Mouse (Mus musculus) intestine, embryonic 16.5 days (tissue): ENCODE data around the gene Eif3b. TPM values are rescaled to one million over a fixed set of nuclear protein-coding genes. Genes with fewer than 3 reads are reported as not detected.

ENCODE experiments used
- ATAC-seq: fragments of 200-750 bp; cut with Nextera tagmentation; 2 replicates; pipeline ENCODE4 v1.8.0; 2017; ENCODE audit warnings: moderate TSS enrichment, moderate library complexity
- H3K27ac ChIP-seq: fragments of 300-500 bp; sonication (generic); 2 replicates; pipeline ENCODE4 v1.5.1; 2014; ENCODE audit warnings: mild to moderate bottlenecking, low read length
- H3K27me3 ChIP-seq: fragments of 300-500 bp; sonication (generic); replicated peaks from 2 replicates; pipeline ENCODE4 v1.6.1; 2014; ENCODE audit warnings: low read length, control low read depth, mixed read lengths; ENCODE audit not compliant: control insufficient read depth, insufficient read depth
- H3K36me3 ChIP-seq: fragments of 300-500 bp; sonication (generic); 2 replicates; pipeline ENCODE4 v1.6.1; 2014; ENCODE audit warnings: low read length, control low read depth; ENCODE audit not compliant: control insufficient read depth, insufficient read depth
- H3K4me1 ChIP-seq: fragments of 300-500 bp; sonication (generic); 2 replicates; pipeline ENCODE4 v1.6.1; 2014; ENCODE audit warnings: low read length, control low read depth, mixed read lengths; ENCODE audit not compliant: control insufficient read depth, insufficient read depth
- H3K4me2 ChIP-seq: fragments of 300-500 bp; sonication (generic); 2 replicates; pipeline ENCODE4 v1.6.1; 2014; ENCODE audit warnings: low read depth, low read length, control low read depth
- H3K4me3 ChIP-seq: fragments of 300-500 bp; sonication (generic); 2 replicates; pipeline ENCODE4 v1.5.1; 2014; ENCODE audit warnings: mild to moderate bottlenecking, low read length
- H3K9ac ChIP-seq: fragments of 300-500 bp; sonication (generic); 2 replicates; pipeline ENCODE4 v1.6.1; 2014; ENCODE audit warnings: low read depth, low read length
- H3K9me3 ChIP-seq: fragments of 300-500 bp; sonication (generic); 2 replicates; pipeline ENCODE4 v1.6.1; 2016; ENCODE audit warnings: low read length, control low read depth; ENCODE audit not compliant: control insufficient read depth
- WGBS: fragments of 180-500 bp; shearing (Covaris S2); extraction: QIAGEN DNeasy Blood & Tissue Kit; methylation state at CpG from one replicate; pipeline ENCODE4 v1.1.7; 2014; 5-methylcytosine and 5-hydroxymethylcytosine counted together
- polyA plus RNA-seq: library from polyadenylated mRNA; unstranded; fragments of >200 nt; fragmentation: Nextera tagmentation; extraction: Ambion mirVana; gene quantifications from 2 replicates; pipeline ENCODE4 v1.2.1, GENCODE M21; 2015

Eif3b gene
- 85.2 and 89.0 TPM in 2 replicates for polyA plus RNA-seq

DNA sequence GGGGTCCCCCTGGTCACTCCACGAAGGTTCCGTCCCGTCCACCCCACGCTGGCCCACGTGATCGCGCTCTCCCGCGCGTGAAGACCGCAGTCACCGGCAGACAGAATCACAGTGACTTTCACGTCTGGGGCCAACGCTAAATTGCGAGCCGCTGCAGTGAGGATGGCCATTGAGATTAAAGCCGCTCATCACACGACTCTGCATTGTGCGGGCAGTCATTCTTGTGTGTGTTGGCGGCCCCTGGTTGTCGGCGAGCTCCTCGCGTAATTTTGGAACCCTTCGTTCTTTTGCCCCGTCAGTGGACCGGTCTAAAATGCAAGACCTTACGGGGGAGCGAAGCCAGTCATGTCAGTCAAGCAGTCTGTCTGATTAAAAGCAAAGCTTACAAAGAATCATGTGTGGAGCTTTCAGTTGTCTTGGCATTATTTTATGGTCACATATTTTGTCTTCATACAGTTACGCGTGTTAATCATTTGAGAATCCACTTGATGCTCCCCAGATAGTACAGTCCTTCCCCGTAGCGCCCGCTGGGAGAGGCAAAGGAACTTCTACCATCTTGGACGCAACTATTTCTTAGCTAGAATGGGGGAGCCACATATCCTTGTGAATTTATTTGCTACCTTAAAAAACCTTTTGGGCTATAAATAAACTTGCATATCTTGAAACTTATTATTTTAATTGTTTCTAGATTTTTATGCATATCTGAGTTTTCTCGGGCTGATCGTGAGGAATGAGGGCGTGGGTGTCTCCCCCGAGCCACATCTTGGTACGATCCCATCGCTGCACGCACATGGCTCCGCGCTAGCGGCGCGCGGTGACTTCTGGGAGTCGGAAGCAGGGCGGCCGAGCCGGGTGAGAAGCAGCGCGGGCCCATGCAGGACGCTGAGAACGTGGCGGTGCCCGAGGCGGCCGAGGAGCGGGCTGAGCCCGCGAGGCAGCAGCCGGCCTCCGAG lies at the start of gene Eif3b:
Gene Eif3b, plus strand, starts transcription at position 840 of the 953 bp plus-strand sequence.
- H3K9ac ChIP-seq: peak within 1 kb of the TSS; percentile 94
- H3K27me3 ChIP-seq: no peaks in the 10 kb centered on the region
- no peaks in the 10 kb centered on the region for H3K9me3 ChIP-seq
- H3K27ac ChIP-seq: peak within 1 kb of the TSS; percentile 97
- H3K4me2 ChIP-seq: peak within 1 kb of the TSS; percentile 72
- peak; percentile 95 for ATAC-seq
- H3K4me3 ChIP-seq: peak within 1 kb of the TSS; percentile 72
- H3K4me1 ChIP-seq: peaks cover 15% of the 10 kb centered on the region
- no peaks in the 10 kb centered on the region; the same call in 1 of the 2 replicates for H3K36me3 ChIP-seq
- WGBS: under 1% methylated on average over 65 of the region's 65 CpGs

DNA sequence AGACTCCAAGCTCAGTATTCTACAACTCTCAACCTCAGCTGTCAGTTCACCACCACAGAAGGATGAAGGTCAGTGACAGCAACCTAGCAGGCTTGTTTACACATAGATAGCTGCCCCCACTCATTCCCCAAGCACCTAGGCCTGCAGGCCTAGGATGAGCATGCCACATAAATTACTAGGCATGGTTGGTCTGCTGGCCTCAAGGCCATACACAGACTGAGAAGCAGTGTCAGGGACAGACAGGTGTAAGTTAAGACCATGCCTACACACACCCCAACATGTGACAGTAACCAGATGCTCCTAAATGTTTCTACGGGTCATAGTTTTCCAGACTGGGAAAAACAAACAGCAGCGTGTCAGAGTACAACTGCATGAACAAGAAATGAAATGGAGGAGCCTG lies 49.7 kb upstream of the Eif3b start:
- Histone ChIP-seq H3K4me3 (no peak overlapping the region), H3K9ac (no peak overlapping the region), H3K27ac (no peak overlapping the region), H3K27me3 (no peaks in the 10 kb centered on the region), H3K9me3 (no peaks in the 10 kb centered on the region), H3K4me2 (no peak overlapping the region), H3K36me3 (no peaks in the 10 kb centered on the region), H3K4me1 (peaks cover 8% of the 10 kb centered on the region)
- no peak for ATAC-seq
- 49% methylated on average over 2 of the region's 2 CpGs for WGBS

DNA sequence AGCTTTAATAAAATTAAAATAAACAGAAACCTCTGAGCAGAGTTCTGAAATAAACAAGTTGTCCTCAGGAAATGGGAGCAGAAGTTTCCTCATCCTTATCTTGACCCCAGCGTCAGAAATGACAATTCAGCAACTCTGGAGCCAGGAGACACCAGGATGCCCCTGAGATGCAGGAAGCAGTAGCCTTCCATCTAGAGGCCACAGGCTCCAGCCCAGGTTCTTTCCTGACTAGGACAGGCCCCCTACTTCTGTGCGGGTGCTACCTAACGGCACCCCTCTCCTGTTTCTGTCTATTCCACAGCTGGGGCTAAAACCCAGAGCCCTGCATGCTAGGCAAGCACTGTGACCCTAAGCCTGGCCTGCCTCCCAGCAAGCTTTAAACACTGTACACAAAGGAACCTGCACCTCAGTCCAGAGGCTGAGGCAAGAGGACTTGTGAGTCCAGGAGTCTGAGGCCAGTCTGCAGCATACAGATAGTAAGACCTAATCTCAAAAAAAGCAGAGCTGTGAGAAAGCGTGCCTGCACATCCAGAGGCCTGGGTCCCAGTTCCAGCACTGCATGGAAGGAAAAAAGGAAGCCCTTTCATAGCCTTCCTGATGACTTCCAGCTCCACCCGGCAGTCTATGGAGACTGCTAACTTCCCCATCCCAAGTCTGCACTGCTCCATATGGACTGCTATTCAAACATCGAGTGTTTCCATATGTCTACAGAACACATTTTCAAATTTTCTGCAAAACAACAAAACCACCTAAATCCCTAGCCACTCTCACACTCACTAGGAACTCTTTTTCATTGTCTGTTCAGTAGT lies 48.5 kb upstream of the Eif3b start:
- Histone ChIP-seq H3K4me2 (no peak overlapping the region), H3K4me1 (peaks cover 8% of the 10 kb centered on the region), H3K36me3 (no peaks in the 10 kb centered on the region), H3K27me3 (no peaks in the 10 kb centered on the region), H3K27ac (no peak overlapping the region), H3K9ac (no peak overlapping the region), H3K9me3 (no peaks in the 10 kb centered on the region), H3K4me3 (no peak overlapping the region)
- 56% methylated on average over 6 of the region's 6 CpGs for WGBS
- no peak for ATAC-seq

DNA sequence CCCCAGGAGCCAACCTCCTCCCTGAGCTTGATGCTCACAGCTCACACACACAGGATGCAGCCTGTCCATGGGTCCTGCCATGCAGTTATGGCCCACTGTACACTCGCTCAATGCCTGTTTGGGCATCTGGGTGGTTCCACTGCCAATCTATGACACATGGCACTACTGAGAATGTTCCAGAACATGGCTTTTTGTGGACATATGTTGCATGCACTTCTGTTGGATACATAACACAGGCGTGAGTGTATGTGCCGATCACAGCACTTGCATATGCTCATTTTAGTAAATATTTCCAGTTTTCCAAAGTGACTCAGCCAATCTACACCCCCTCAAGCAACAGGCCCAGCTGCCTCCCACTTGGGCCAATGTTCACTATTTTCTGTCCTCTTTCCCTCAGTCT lies 47.5 kb upstream of the Eif3b start:
- no peaks in the 10 kb centered on the region for H3K36me3 ChIP-seq
- no peaks in the 10 kb centered on the region for H3K27me3 ChIP-seq
- no peak overlapping the region for H3K9ac ChIP-seq
- 93% methylated on average over 3 of the region's 3 CpGs for WGBS
- H3K4me3 ChIP-seq: no peak overlapping the region
- no peak for ATAC-seq
- H3K4me2 ChIP-seq: no peak overlapping the region
- H3K4me1 ChIP-seq: peaks cover 8% of the 10 kb centered on the region
- H3K9me3 ChIP-seq: no peaks in the 10 kb centered on the region
- H3K27ac ChIP-seq: no peak overlapping the region

DNA sequence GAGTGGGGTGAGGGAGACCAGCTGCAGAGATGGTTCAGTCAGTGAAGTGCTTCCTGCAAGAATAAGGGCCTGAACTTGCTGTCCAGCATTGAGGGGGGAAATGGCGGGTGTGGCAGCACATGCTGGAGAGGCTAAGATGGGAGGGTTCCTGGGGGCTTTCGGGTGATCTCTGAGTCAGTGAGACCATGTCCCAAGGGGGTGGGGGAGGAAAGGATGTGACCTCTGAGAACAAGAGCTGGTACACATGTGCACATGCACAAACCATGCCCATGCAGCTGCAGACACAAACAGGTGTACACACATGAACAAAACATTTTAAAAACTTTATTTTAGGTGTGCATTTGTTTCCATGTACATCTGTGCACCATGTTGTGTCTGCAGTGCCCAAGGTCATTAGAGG lies 45.4 kb upstream of the Eif3b start:
- ATAC-seq: no peak
- 77% methylated on average over 2 of the region's 2 CpGs for WGBS

DNA sequence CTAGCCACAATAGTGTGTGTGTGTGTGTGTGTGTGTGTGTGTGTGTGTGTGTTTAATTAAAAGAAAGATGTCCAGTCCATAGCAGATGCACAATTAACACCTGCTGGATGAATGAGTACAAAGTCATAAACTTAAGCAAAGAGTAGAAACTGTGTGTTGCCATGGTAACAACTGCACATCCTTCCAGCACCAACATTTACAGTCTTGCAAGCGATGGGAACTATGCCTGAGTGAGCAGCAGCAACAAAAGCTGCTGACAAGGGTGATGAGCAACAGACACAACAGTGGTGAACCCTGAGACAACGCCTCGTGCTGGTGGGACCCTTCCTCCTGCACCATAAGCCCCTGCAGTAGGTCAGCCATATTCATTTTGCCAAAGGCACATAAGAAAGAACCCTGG lies 44.9 kb upstream of the Eif3b start:
- Histone ChIP-seq H3K4me2 (no peak overlapping the region), H3K4me3 (no peak overlapping the region), H3K27me3 (no peaks in the 10 kb centered on the region), H3K9ac (no peak overlapping the region), H3K4me1 (peaks cover 8% of the 10 kb centered on the region), H3K36me3 (no peaks in the 10 kb centered on the region), H3K9me3 (no peaks in the 10 kb centered on the region), H3K27ac (no peak overlapping the region)
- 39% methylated on average over 3 of the region's 3 CpGs for WGBS
- no peak for ATAC-seq

More for the DNA sequence above, 45.4 kb upstream of the Eif3b start:
- Histone ChIP-seq H3K9me3 (no peaks in the 10 kb centered on the region), H3K4me2 (no peak overlapping the region), H3K4me1 (peaks cover 8% of the 10 kb centered on the region), H3K9ac (no peak overlapping the region), H3K36me3 (no peaks in the 10 kb centered on the region), H3K4me3 (no peak overlapping the region), H3K27ac (no peak overlapping the region), H3K27me3 (no peaks in the 10 kb centered on the region)

DNA sequence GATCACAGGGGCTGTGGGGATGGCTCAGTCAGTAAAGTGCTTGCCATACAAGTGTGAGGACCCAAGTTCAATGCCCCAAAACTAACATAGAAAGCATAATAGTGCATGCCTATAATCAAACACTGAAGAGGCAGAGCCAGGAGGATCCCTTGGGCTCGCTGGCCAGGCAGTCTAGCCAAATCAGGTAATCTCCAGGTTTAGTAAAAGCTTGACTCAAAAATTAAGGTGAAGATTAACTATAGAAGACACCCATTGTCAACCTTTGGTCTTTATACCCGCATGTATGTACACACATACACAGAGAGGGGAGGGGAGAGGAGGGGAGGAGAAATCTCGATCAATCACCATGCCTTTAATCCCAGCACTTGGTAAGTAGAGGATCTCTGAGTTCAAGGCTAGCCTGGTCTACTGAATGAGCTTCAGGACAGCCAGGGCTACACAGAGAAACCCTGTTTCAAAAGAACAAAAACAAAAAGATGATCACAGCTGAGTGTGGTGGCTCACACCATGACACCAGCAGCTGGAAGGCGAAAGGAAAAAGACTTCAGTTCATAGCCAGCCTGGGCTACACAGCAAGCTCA lies 43.8 kb upstream of the Eif3b start:
- Histone ChIP-seq H3K4me3 (no peak overlapping the region), H3K27ac (no peak overlapping the region), H3K36me3 (no peaks in the 10 kb centered on the region), H3K4me1 (peaks cover 5% of the 10 kb centered on the region), H3K9ac (no peak overlapping the region), H3K9me3 (no peaks in the 10 kb centered on the region), H3K27me3 (no peaks in the 10 kb centered on the region), H3K4me2 (no peak overlapping the region)
- ATAC-seq: no peak
- 63% methylated on average over 4 of the region's 4 CpGs for WGBS

DNA sequence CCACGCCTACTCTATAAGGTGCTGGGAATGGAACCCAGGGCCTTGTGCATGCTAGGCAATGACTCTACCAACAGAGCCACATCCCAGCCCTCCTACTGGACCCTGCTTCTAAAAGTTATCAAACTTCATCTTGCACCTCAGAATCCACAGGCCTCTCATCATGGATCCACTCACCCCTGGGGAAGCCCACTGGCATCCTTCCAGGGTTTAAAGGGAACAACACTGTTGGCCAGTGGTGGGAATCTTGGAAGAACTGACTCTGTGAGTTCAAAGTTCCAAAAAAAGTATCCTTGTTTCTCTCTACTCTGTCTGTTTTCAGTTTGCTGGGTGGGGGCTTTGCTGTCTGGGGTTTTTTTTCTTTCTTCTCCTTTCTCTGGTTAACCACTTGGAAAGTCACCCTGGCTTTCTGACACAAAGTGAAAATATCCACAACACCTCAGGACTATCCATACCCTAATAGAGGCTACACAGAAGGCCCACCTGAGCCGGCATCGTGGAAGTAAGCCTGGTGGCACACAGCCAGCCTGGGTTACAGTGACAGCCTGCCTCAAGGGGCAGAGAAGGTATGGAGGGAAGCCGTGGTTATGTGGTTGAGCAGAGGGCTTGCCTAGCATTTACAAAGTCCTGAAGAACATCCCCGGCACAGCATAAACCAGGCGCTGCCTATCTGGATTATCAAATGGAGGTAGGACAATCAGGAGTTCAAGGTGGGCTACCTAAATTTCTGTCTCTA lies 40.8 kb upstream of the Eif3b start:
- no peaks in the 10 kb centered on the region for H3K27me3 ChIP-seq
- H3K27ac ChIP-seq: no peak overlapping the region
- no peak overlapping the region for H3K4me2 ChIP-seq
- no peaks in the 10 kb centered on the region for H3K36me3 ChIP-seq
- H3K4me3 ChIP-seq: no peak overlapping the region
- 87% methylated on average over 6 of the region's 6 CpGs for WGBS
- H3K9me3 ChIP-seq: no peaks in the 10 kb centered on the region
- ATAC-seq: no peak
- H3K4me1 ChIP-seq: no peaks in the 10 kb centered on the region
- H3K9ac ChIP-seq: no peak overlapping the region
